Mouse (Mus musculus): Measurements from ENCODE around the gene Tppp3. TPM values are rescaled to one million over a fixed set of nuclear protein-coding genes. Genes with fewer than 3 reads are reported as not detected.

Gene Tppp3
- polyA plus RNA-seq, 1 experiment from 2014 or later, result 256 TPM

DNA sequence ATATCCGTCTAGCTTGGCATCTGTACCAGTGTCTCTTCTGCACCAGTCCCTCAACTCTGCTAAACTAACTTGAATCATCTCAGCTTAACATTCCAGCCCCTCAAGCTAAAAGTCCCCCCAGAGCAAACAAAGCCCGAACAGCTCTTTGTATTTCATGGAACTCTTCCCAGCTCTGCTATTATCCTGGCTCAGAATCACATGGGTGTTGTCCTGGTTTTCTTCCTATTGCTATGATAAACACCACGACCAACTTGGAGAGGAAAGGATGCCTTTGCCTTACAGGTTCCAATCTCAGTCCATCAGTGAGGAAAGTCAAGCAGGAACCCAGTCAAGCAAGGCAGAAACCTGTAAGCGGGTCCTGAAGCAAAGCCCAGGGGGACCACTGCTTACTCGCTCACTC, 37.8 kb downstream of the Tppp3 start:
- Histone ChIP-seq H3K9me3 (ENCODE audit: control insufficient read depth, low read length) (no peaks in the 10 kb centered on the region), H3K4me2 (ENCODE audit: low read length) (no peak overlapping the region), H3K9ac (ENCODE audit: low read depth, low read length) (no peak overlapping the region), H3K4me3 (ENCODE audit: low read length) (no peak overlapping the region), H3K27ac (ENCODE audit: low read depth, low read length) (peak overlapping the region; percentile 39), H3K36me3 (ENCODE audit: control insufficient read depth, insufficient read depth, low read length) (no peaks in the 10 kb centered on the region), H3K4me1 (ENCODE audit: control insufficient read depth, insufficient read depth, low read depth, low read length) (peaks cover 13% of the 10 kb centered on the region), H3K27me3 (replicated peaks; ENCODE audit: control insufficient read depth, insufficient read depth, low read length) (no peaks in the 10 kb centered on the region; the same call in 1 of the 2 replicates)
- 0 out of 2 replicates have a peak, but pooled peaks have one; percentile 34 for ATAC-seq
- 25% methylated on average over 5 of the region's 5 CpGs for WGBS

- H3K4me1 ChIP-seq (ENCODE audit: control insufficient read depth, insufficient read depth, low read depth, low read length), result peaks cover 13% of the 10 kb centered on the region
- H3K9ac ChIP-seq (ENCODE audit: low read depth, low read length), result no peak overlapping the region
- H3K4me2 ChIP-seq (ENCODE audit: low read length), result no peak overlapping the region
- WGBS, result 22% methylated on average over 6 of the region's 6 CpGs
- no peaks in the 10 kb centered on the region; the same call in 1 of the 2 replicates for H3K27me3 ChIP-seq (replicated peaks; ENCODE audit: control insufficient read depth, insufficient read depth, low read length)
- no peaks in the 10 kb centered on the region for H3K9me3 ChIP-seq (ENCODE audit: control insufficient read depth, low read length)
- no peaks in the 10 kb centered on the region for H3K36me3 ChIP-seq (ENCODE audit: control insufficient read depth, insufficient read depth, low read length)
- no peak overlapping the region for H3K4me3 ChIP-seq (ENCODE audit: low read length)
- no peak overlapping the region for H3K27ac ChIP-seq (ENCODE audit: low read depth, low read length)
- ATAC-seq, result no peak
Observed at GRCm38 (mm10) chr8:105433021-105433420, 38.3 kb downstream of the Tppp3 start.

- no peaks in the 10 kb centered on the region; the same call in 1 of the 2 replicates for H3K27me3 ChIP-seq (replicated peaks; ENCODE audit: control insufficient read depth, insufficient read depth, low read length)
- no peaks in the 10 kb centered on the region for H3K9me3 ChIP-seq (ENCODE audit: control insufficient read depth, low read length)
- H3K27ac ChIP-seq (ENCODE audit: low read depth, low read length), result no peak overlapping the region
- H3K9ac ChIP-seq (ENCODE audit: low read depth, low read length), result no peak overlapping the region
- 46% methylated on average over 7 of the region's 7 CpGs for WGBS
- ATAC-seq, result no peak
- H3K4me3 ChIP-seq (ENCODE audit: low read length), result no peak overlapping the region
- no peaks in the 10 kb centered on the region for H3K36me3 ChIP-seq (ENCODE audit: control insufficient read depth, insufficient read depth, low read length)
- no peak overlapping the region for H3K4me2 ChIP-seq (ENCODE audit: low read length)
- peaks cover 13% of the 10 kb centered on the region for H3K4me1 ChIP-seq (ENCODE audit: control insufficient read depth, insufficient read depth, low read depth, low read length)
Observed at GRCm38 (mm10) chr8:105431743-105432515, 39.4 kb downstream of the Tppp3 start.

DNA sequence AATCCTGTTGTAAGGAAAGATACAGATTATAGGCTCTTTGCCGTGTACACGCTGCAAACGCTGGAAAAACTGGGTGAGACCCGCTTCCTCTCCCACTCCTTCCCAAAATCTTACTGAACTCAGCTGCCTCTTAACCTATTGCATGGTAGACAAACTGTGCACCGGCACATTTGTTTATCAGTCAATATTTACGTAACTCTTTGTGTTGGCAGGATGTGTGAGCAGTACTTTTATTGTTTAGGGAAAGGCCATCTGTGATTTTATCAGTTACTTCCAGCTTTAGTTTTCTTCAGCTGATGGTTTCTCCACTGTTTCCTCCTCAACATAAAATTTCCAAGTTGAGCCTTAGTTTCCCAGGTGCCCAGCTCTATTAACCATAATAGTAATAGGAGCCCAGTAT, 44.4 kb downstream of the Tppp3 start:
- 82% methylated on average over 6 of the region's 6 CpGs for WGBS

DNA sequence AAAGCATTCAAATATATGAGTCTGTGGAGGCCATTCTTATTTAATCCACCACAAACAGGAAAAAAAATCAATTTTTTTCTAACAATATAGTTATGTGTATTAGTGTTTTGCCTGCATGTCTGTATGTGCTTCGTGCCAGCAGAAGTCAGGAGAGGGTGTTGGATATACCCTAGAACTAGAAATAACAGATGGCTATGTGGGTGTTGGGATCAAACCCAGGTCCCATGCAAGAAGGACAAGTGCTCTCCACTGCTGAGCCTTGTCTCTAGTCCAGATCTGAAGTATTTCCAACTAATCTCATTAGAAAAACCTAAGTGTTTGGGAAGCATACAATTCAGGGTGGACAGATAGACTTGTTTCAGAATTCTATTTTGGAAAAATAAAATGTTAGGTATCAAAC, 49.3 kb downstream of the Tppp3 start:
- Histone ChIP-seq H3K4me3 (ENCODE audit: low read length) (no peak overlapping the region), H3K9me3 (ENCODE audit: control insufficient read depth, low read length) (no peaks in the 10 kb centered on the region), H3K4me1 (ENCODE audit: control insufficient read depth, insufficient read depth, low read depth, low read length) (no peaks in the 10 kb centered on the region), H3K9ac (ENCODE audit: low read depth, low read length) (no peak overlapping the region), H3K27ac (ENCODE audit: low read depth, low read length) (no peak overlapping the region), H3K36me3 (ENCODE audit: control insufficient read depth, insufficient read depth, low read length) (no peaks in the 10 kb centered on the region), H3K27me3 (replicated peaks; ENCODE audit: control insufficient read depth, insufficient read depth, low read length) (no peaks in the 10 kb centered on the region), H3K4me2 (ENCODE audit: low read length) (no peak overlapping the region)
- WGBS, result 74% methylated on average over 1 of the region's 1 CpGs
- no peak for ATAC-seq

More for the DNA sequence above, 44.4 kb downstream of the Tppp3 start:
- Histone ChIP-seq H3K4me2 (ENCODE audit: low read length) (no peak overlapping the region), H3K4me3 (ENCODE audit: low read length) (no peak overlapping the region), H3K4me1 (ENCODE audit: control insufficient read depth, insufficient read depth, low read depth, low read length) (no peaks in the 10 kb centered on the region), H3K27ac (ENCODE audit: low read depth, low read length) (no peak overlapping the region), H3K36me3 (ENCODE audit: control insufficient read depth, insufficient read depth, low read length) (no peaks in the 10 kb centered on the region), H3K9me3 (ENCODE audit: control insufficient read depth, low read length) (no peaks in the 10 kb centered on the region), H3K27me3 (replicated peaks; ENCODE audit: control insufficient read depth, insufficient read depth, low read length) (no peaks in the 10 kb centered on the region), H3K9ac (ENCODE audit: low read depth, low read length) (no peak overlapping the region)
- no peak for ATAC-seq

- Histone ChIP-seq H3K4me3 (ENCODE audit: low read length) (no peak overlapping the region), H3K36me3 (ENCODE audit: control insufficient read depth, insufficient read depth, low read length) (no peaks in the 10 kb centered on the region), H3K4me2 (ENCODE audit: low read length) (no peak overlapping the region), H3K4me1 (ENCODE audit: control insufficient read depth, insufficient read depth, low read depth, low read length) (no peaks in the 10 kb centered on the region), H3K27me3 (replicated peaks; ENCODE audit: control insufficient read depth, insufficient read depth, low read length) (no peaks in the 10 kb centered on the region), H3K27ac (ENCODE audit: low read depth, low read length) (no peak overlapping the region), H3K9me3 (ENCODE audit: control insufficient read depth, low read length) (no peaks in the 10 kb centered on the region), H3K9ac (ENCODE audit: low read depth, low read length) (no peak overlapping the region)
- ATAC-seq, result no peak
- 87% methylated on average over 4 of the region's 4 CpGs for WGBS
Observed at GRCm38 (mm10) chr8:105419800-105420199, 51.5 kb downstream of the Tppp3 start.

GRCm38 (mm10) chr8:105418992-105419391, 52.3 kb downstream of the Tppp3 start:
- Histone ChIP-seq H3K27me3 (replicated peaks; ENCODE audit: control insufficient read depth, insufficient read depth, low read length) (peaks cover 2% of the 10 kb centered on the region; the same call in 1 of the 2 replicates), H3K27ac (ENCODE audit: low read depth, low read length) (no peak overlapping the region), H3K4me3 (ENCODE audit: low read length) (no peak overlapping the region), H3K4me2 (ENCODE audit: low read length) (no peak overlapping the region), H3K36me3 (ENCODE audit: control insufficient read depth, insufficient read depth, low read length) (no peaks in the 10 kb centered on the region), H3K9me3 (ENCODE audit: control insufficient read depth, low read length) (no peaks in the 10 kb centered on the region), H3K9ac (ENCODE audit: low read depth, low read length) (no peak overlapping the region), H3K4me1 (ENCODE audit: control insufficient read depth, insufficient read depth, low read depth, low read length) (no peaks in the 10 kb centered on the region; the same call in 1 of the 2 replicates)
- 77% methylated on average over 2 of the region's 2 CpGs for WGBS
- ATAC-seq, result no peak

Other genes with a start within 250 kb of the Tppp3 start
- 27.9 and 31.7 TPM in 2 replicates for gene D230025D16Rik, start 246.4 kb downstream of the Tppp3 start, polyA plus RNA-seq (2015; fragmentation: Nextera tagmentation; extraction: Ambion mirVana)
- 12.3 and 12.4 TPM in 2 replicates for gene B3gnt9, start 216.4 kb downstream of the Tppp3 start, polyA plus RNA-seq (2015; fragmentation: Nextera tagmentation; extraction: Ambion mirVana)
- gene Tradd, start 206.9 kb downstream of the Tppp3 start, polyA plus RNA-seq (2015; fragmentation: Nextera tagmentation; extraction: Ambion mirVana), result 20.7 and 21.5 TPM in 2 replicates
- gene Fbxl8, start 206.9 kb downstream of the Tppp3 start, polyA plus RNA-seq (2015; fragmentation: Nextera tagmentation; extraction: Ambion mirVana), result 2.1 and 2.4 TPM in 2 replicates
- 0.80 and 1.2 TPM in 2 replicates for gene Hsf4, start 201.7 kb downstream of the Tppp3 start, polyA plus RNA-seq (2015; fragmentation: Nextera tagmentation; extraction: Ambion mirVana)
- 6.2 TPM in 2 replicates for gene Nol3, start 195.4 kb downstream of the Tppp3 start, polyA plus RNA-seq (2015; fragmentation: Nextera tagmentation; extraction: Ambion mirVana)
- 126 and 153 TPM in 2 replicates for gene 4931428F04Rik, start 181.7 kb downstream of the Tppp3 start, polyA plus RNA-seq (2015; fragmentation: Nextera tagmentation; extraction: Ambion mirVana)
- 9.4 and 12.3 TPM in 2 replicates for gene Exoc3l, start 175.4 kb downstream of the Tppp3 start, polyA plus RNA-seq (2015; fragmentation: Nextera tagmentation; extraction: Ambion mirVana)
- 37.3 and 46.7 TPM in 2 replicates for gene E2f4, start 173.9 kb downstream of the Tppp3 start, polyA plus RNA-seq (2015; fragmentation: Nextera tagmentation; extraction: Ambion mirVana)
- gene Elmo3, start 165.9 kb downstream of the Tppp3 start, polyA plus RNA-seq (2015; fragmentation: Nextera tagmentation; extraction: Ambion mirVana), result 1.5 and 1.6 TPM in 2 replicates
- 0.90 and 0.94 TPM in 2 replicates for gene Lrrc29, start 145.2 kb downstream of the Tppp3 start, polyA plus RNA-seq (2015; fragmentation: Nextera tagmentation; extraction: Ambion mirVana)
- 144 and 150 TPM in 2 replicates for gene Tmem208, start 145.2 kb downstream of the Tppp3 start, polyA plus RNA-seq (2015; fragmentation: Nextera tagmentation; extraction: Ambion mirVana)
- 0.69 and 0.93 TPM in 2 replicates for gene Fhod1, start 123.6 kb downstream of the Tppp3 start, polyA plus RNA-seq (2015; fragmentation: Nextera tagmentation; extraction: Ambion mirVana)
- 12.3 and 14.5 TPM in 2 replicates for gene Slc9a5, start 122.7 kb downstream of the Tppp3 start, polyA plus RNA-seq (2015; fragmentation: Nextera tagmentation; extraction: Ambion mirVana)
- gene Plekhg4, start 98.3 kb downstream of the Tppp3 start, polyA plus RNA-seq (2015; fragmentation: Nextera tagmentation; extraction: Ambion mirVana), result 1.8 and 2.1 TPM in 2 replicates
- 0.27 TPM in 1 of 2 replicates, not detected in the other for gene Kctd19, start 58.0 kb downstream of the Tppp3 start, polyA plus RNA-seq (2015; fragmentation: Nextera tagmentation; extraction: Ambion mirVana)
- 0.44 and 0.60 TPM in 2 replicates for gene Lrrc36, start 58.0 kb downstream of the Tppp3 start, polyA plus RNA-seq (2015; fragmentation: Nextera tagmentation; extraction: Ambion mirVana)
- 39.0 and 40.2 TPM in 2 replicates for gene Zdhhc1, start 25.4 kb upstream of the Tppp3 start, polyA plus RNA-seq (2015; fragmentation: Nextera tagmentation; extraction: Ambion mirVana)
- 6.9 and 8.8 TPM in 2 replicates for gene Hsd11b2, start 47.2 kb upstream of the Tppp3 start, polyA plus RNA-seq (2015; fragmentation: Nextera tagmentation; extraction: Ambion mirVana)
- 250 and 273 TPM in 2 replicates for gene Atp6v0d1, start 94.5 kb upstream of the Tppp3 start, polyA plus RNA-seq (2015; fragmentation: Nextera tagmentation; extraction: Ambion mirVana)
- 37.2 and 41.7 TPM in 2 replicates for gene Ripor1, start 133.7 kb upstream of the Tppp3 start, polyA plus RNA-seq (2015; fragmentation: Nextera tagmentation; extraction: Ambion mirVana)
- 92.7 and 93.4 TPM in 2 replicates for gene Ctcf, start 165.0 kb upstream of the Tppp3 start, polyA plus RNA-seq (2015; fragmentation: Nextera tagmentation; extraction: Ambion mirVana)
- gene Agrp, start 165.9 kb upstream of the Tppp3 start, polyA plus RNA-seq (2015; fragmentation: Nextera tagmentation; extraction: Ambion mirVana), result 0.75 and 1.4 TPM in 2 replicates
- 22.0 and 22.1 TPM in 2 replicates for gene Carmil2, start 214.7 kb upstream of the Tppp3 start, polyA plus RNA-seq (2015; fragmentation: Nextera tagmentation; extraction: Ambion mirVana)
- 91.7 and 96.4 TPM in 2 replicates for gene Acd, start 229.6 kb upstream of the Tppp3 start, polyA plus RNA-seq (2015; fragmentation: Nextera tagmentation; extraction: Ambion mirVana)
- gene Pard6a, start 229.6 kb upstream of the Tppp3 start, polyA plus RNA-seq (2015; fragmentation: Nextera tagmentation; extraction: Ambion mirVana), result 62.5 and 63.8 TPM in 2 replicates
- gene 4933405L10Rik, start 236.1 kb upstream of the Tppp3 start, polyA plus RNA-seq (2015; fragmentation: Nextera tagmentation; extraction: Ambion mirVana), result 0.15 and 0.24 TPM in 2 replicates
- gene Enkd1, start 236.7 kb upstream of the Tppp3 start, polyA plus RNA-seq (2015; fragmentation: Nextera tagmentation; extraction: Ambion mirVana), result 17.7 and 17.9 TPM in 2 replicates